Mouse (Mus musculus): Measurements from ENCODE around the gene Ccnt1.

- TF ChIP-seq CTCF (IDR thresholded peaks at IDR 0.05; ENCODE audit: low read depth, low read length) (no peak), POLR2A (IDR thresholded peaks at IDR 0.05; ENCODE audit: borderline replicate concordance, low read depth, low read length) (no peak)
These were observed 843 bp downstream of the Ccnt1 start for GRCm38 (mm10) chr15:98569795-98570365.

Measured in bone marrow macrophage, adult 2 months (primary cell).